Mouse (Mus musculus) lung, embryonic 15.5 days (tissue): ENCODE results near the gene Kdm2b. TPM values are rescaled to one million over a fixed set of nuclear protein-coding genes. Genes with fewer than 3 reads are reported as not detected.
"Not testable (repeated sequence)": the region's sequence is repeated elsewhere in the genome, so short reads cannot be mapped to it uniquely, and the experiment has no call there.

Experiments
- ATAC-seq: fragments of 200-750 bp; cut with Nextera tagmentation; 2 replicates; pipeline ENCODE4 v1.8.0; 2017; ENCODE audit warnings: moderate number of reproducible peaks, borderline replicate concordance; ENCODE audit not compliant: low FRiP score, low TSS enrichment; ENCODE audit errors: extremely low read depth
- H3K27ac ChIP-seq: fragments of 300-500 bp; sonication (generic); 2 replicates; pipeline ENCODE4 v1.5.1; 2015; ENCODE audit warnings: moderate library complexity, mild to moderate bottlenecking, inconsistent platforms
- H3K27me3 ChIP-seq: fragments of 300-500 bp; sonication (generic); 2 replicates; pipeline ENCODE4 v1.6.1; 2015; ENCODE audit warnings: inconsistent platforms
- H3K36me3 ChIP-seq: fragments of 300-500 bp; sonication (generic); 2 replicates; pipeline ENCODE4 v1.6.1; 2015; ENCODE audit warnings: inconsistent platforms
- H3K4me1 ChIP-seq: fragments of 300-500 bp; sonication (generic); 2 replicates; pipeline ENCODE4 v1.6.1; 2015; ENCODE audit warnings: inconsistent platforms
- H3K4me2 ChIP-seq: fragments of 300-500 bp; sonication (generic); 2 replicates; pipeline ENCODE4 v1.6.1; 2015; ENCODE audit warnings: inconsistent platforms, mild to moderate bottlenecking, moderate library complexity
- H3K4me3 ChIP-seq: fragments of 300-500 bp; sonication (generic); 2 replicates; pipeline ENCODE4 v1.5.1; 2015; ENCODE audit warnings: mild to moderate bottlenecking, inconsistent platforms
- H3K9ac ChIP-seq: fragments of 300-500 bp; sonication (generic); 2 replicates; pipeline ENCODE4 v1.6.1; 2015; ENCODE audit warnings: inconsistent platforms
- H3K9me3 ChIP-seq: fragments of 300-500 bp; sonication (generic); 2 replicates; pipeline ENCODE4 v1.6.1; 2016; ENCODE audit warnings: inconsistent platforms
- WGBS: fragments of 180-500 bp; shearing (Covaris S2); methylation state at CpG from one replicate; pipeline ENCODE4 v1.1.7; 2015; 5-methylcytosine and 5-hydroxymethylcytosine counted together
- polyA plus RNA-seq: library from polyadenylated mRNA; unstranded; fragments of >200 nt; fragmentation: Nextera tagmentation; extraction: Ambion mirVana; gene quantifications from 2 replicates; pipeline ENCODE4 v1.2.1, GENCODE M21; 2015

Kdm2b gene
- polyA plus RNA-seq, 1 experiment from 2014 or later = 38.1 TPM

GRCm38 (mm10) chr5:122989001-122989525 lies 560 bp downstream of the Kdm2b start:
- Histone ChIP-seq H3K9ac (peak overlapping the region; percentile 77), H3K27ac (peak overlapping the region; percentile 87), H3K4me1 (peaks cover 38% of the 10 kb centered on the region), H3K36me3 (no peaks in the 10 kb centered on the region), H3K27me3 (no peaks in the 10 kb centered on the region), H3K9me3 (no peaks in the 10 kb centered on the region), H3K4me3 (peak overlapping the region; percentile 77), H3K4me2 (peak overlapping the region; percentile 95)
- peak; percentile 29; the same call in 1 of the 2 replicates for ATAC-seq
- under 1% methylated on average over 35 of the region's 39 CpGs for WGBS

DNA sequence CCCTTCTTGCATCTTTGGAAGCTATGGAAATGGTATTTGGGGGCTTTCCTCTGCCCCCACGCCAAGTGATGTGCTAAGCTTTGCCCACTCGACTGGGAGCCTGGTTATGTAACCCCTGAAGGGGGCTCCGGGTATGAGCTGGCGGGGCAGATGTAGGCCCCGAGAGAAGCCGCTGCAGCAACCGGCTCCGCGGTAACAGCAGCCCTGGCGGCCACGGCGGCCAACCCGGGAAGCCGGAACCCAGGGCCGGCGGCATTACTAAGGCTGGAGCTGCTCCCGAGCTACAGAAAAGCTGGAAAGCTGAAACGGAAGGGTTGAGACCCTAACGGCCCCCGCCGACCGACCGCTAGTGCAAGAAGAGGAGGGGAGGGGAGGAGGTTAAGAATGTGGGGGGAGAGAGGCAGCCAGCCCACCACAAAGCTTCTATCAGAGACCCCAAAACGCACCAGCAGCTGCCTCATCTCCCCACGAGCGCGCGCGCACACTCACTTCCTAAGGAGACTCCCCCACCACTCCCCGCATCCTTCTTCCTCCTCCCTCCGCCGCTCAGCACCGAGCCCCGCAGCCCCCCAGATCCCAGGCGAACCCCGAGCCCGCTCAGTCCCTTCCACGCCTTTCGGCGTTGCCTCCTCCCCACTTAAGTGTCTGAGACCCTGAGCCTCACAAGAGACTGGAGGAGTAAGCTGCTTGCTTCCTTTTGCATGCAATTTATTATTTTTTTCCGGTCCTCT lies 1.4 kb downstream of the Kdm2b start:
- Histone ChIP-seq H3K4me2 (peak overlapping the region; percentile 95), H3K9me3 (no peaks in the 10 kb centered on the region), H3K4me3 (peak overlapping the region; percentile 77), H3K36me3 (no peaks in the 10 kb centered on the region), H3K4me1 (peaks cover 38% of the 10 kb centered on the region), H3K27ac (peak overlapping the region; percentile 87), H3K9ac (peak overlapping the region; percentile 77), H3K27me3 (no peaks in the 10 kb centered on the region)
- WGBS = under 1% methylated on average over 40 of the region's 41 CpGs
- ATAC-seq = peak; percentile 24; the same call in 1 of the 2 replicates

DNA sequence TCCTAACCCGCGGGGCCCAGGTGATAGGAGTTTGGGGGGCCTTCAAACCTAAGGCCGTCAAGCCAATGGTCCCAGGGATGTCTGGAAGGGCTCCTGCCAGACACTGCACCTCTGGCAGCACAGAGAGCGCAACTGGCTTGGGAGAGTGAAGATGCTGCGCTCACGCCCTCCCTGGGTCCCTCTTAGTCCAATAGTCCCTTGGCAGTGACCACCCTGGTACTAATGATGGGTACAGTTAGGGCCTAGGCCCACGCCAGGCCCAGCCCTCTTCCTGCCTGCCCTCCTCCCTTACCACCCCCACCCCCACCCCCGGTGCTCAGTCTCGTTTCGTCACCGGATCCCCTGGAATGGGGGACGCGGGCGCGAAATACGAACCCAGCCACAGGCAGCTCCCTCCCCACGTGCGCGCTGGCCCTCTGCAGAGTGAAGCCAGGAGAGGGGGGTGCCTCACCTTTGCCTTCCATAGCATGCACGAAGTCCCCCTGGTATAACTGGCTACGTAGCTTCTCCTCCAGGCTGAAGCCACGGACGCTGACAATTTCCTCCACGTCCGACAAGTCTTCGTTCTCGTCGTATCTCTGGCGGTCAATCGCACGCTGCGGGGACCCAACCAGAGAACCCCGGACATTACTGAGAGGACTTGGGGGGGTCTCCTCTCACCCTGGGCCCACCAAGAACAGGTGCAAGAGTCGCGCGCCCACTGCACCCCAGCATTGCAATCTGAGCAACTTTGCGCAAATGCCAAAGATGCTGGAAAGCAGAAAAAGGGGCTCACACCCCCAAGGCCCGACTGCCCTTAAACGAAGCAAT lies 2.2 kb downstream of the Kdm2b start:
- ATAC-seq = peak; percentile 35; the same call in 1 of the 2 replicates
- Histone ChIP-seq H3K9me3 (no peaks in the 10 kb centered on the region), H3K4me3 (peak overlapping the region; percentile 77), H3K4me1 (peaks cover 38% of the 10 kb centered on the region), H3K4me2 (peak overlapping the region; percentile 95), H3K9ac (peak overlapping the region; percentile 77), H3K36me3 (no peaks in the 10 kb centered on the region), H3K27me3 (no peaks in the 10 kb centered on the region), H3K27ac (peak overlapping the region; percentile 87)
- 5% methylated on average over 39 of the region's 39 CpGs for WGBS

DNA sequence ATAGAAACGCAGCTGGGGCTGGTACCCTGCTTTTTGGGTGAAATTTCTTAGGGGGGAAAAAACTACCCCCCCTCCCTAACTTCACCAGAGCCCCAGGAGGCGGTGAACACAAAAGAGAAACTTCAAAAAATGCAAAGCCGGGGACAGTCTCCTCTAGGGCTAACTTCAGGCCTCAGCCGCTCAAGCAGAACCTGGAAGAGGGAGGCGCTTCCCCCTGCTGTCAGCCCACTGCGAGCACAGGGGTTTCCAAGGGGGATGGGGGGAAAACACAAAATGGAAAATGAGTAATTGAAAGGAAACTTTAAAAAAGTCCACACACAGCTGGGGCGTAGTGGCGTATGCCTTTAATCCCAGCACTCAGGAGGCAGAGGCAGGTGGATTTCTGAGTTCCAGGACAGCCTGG lies 3.5 kb downstream of the Kdm2b start:
- Histone ChIP-seq H3K36me3 (no peaks in the 10 kb centered on the region), H3K4me2 (peak overlapping the region; percentile 95), H3K27ac (no peak overlapping the region), H3K9ac (no peak overlapping the region), H3K4me1 (peaks cover 34% of the 10 kb centered on the region), H3K4me3 (no peak overlapping the region), H3K9me3 (no peaks in the 10 kb centered on the region), H3K27me3 (no peaks in the 10 kb centered on the region)
- 50% methylated on average over 8 of the region's 8 CpGs for WGBS
- ATAC-seq = no peak

- Histone ChIP-seq H3K4me3 (no peak overlapping the region), H3K36me3 (no peaks in the 10 kb centered on the region), H3K9me3 (no peaks in the 10 kb centered on the region), H3K27me3 (no peaks in the 10 kb centered on the region), H3K9ac (no peak overlapping the region), H3K4me1 (peaks cover 26% of the 10 kb centered on the region), H3K27ac (no peak overlapping the region), H3K4me2 (no peak overlapping the region)
- WGBS = 74% methylated on average over 3 of the region's 3 CpGs
- no peak for ATAC-seq
These were observed 4.3 kb downstream of the Kdm2b start for GRCm38 (mm10) chr5:122985276-122985675.

DNA sequence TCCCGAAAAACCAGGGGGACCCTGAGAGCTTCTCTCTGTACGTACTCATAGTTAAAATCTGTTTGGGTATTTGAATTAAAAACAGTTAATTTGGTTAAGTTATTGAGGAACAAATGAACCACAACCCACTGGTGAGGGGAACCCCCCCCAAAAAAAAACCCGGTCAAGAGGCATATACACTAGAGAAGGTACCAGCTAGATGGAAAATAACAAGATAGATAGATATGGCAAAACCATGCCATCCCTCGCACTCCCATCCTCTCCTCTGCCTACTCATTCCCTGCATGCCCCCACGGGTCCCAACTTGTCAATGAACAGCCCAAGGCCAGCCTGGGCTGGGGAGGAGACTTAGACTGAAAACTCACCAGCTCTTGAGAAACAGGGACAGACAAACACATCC lies 5.1 kb downstream of the Kdm2b start:
- no peak overlapping the region for H3K9ac ChIP-seq
- no peak overlapping the region for H3K4me3 ChIP-seq
- H3K9me3 ChIP-seq = no peaks in the 10 kb centered on the region
- no peaks in the 10 kb centered on the region for H3K36me3 ChIP-seq
- no peaks in the 10 kb centered on the region for H3K27me3 ChIP-seq
- no peak overlapping the region for H3K4me2 ChIP-seq
- ATAC-seq = no peak
- peaks cover 20% of the 10 kb centered on the region for H3K4me1 ChIP-seq
- 88% methylated on average over 5 of the region's 5 CpGs for WGBS
- no peak overlapping the region for H3K27ac ChIP-seq

DNA sequence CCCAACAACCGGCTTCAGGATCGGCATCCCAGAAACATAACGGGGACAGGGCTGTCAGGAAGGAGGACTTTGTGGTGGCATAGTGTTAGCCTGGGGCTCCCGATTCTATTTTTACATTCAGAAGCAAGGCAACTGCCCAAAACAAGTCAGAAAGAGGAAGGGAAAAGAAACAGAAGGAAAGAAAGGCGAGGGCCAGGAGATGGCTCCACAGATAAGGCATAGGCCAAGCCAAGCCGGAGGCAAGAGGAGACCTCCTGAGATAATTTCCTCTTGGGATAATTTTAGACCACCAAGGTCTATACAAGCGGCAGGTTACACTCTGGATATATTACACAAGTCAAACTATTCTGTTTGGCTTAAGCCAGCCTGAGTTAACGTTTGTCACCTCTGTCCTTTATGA lies 10.7 kb downstream of the Kdm2b start:
- H3K27ac ChIP-seq = no peak overlapping the region
- H3K4me2 ChIP-seq = no peak overlapping the region
- 73% methylated on average over 8 of the region's 8 CpGs for WGBS
- no peaks in the 10 kb centered on the region for H3K27me3 ChIP-seq
- no peaks in the 10 kb centered on the region for H3K9me3 ChIP-seq
- H3K4me1 ChIP-seq = no peaks in the 10 kb centered on the region
- H3K36me3 ChIP-seq = no peaks in the 10 kb centered on the region
- H3K4me3 ChIP-seq = no peak overlapping the region
- H3K9ac ChIP-seq = no peak overlapping the region
- ATAC-seq = no peak

DNA sequence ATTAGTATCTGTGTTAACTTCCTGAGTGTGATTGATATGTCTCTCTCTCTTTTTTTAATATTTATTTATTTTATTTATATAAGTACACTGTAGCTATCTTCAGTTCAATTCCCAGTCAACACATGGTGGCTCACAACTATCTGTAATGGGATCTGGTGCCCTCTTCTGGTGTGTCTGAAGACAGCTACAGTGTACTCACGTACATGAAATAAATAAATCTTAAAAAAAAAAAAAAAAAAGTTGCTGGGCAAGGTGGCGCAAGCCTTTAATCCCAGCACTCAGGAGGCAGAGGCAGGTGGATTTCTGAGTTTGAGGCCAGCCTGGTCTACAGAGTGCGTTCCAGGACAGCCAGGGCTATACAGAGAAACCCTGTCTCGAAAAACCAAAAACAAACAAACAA lies 14.9 kb downstream of the Kdm2b start:
- not testable (repeated sequence) for H3K9ac ChIP-seq, H3K4me2 ChIP-seq, ATAC-seq, H3K36me3 ChIP-seq, H3K27ac ChIP-seq, H3K4me1 ChIP-seq, H3K9me3 ChIP-seq, H3K4me3 ChIP-seq, H3K27me3 ChIP-seq
- 88% methylated on average over 4 of the region's 4 CpGs for WGBS

DNA sequence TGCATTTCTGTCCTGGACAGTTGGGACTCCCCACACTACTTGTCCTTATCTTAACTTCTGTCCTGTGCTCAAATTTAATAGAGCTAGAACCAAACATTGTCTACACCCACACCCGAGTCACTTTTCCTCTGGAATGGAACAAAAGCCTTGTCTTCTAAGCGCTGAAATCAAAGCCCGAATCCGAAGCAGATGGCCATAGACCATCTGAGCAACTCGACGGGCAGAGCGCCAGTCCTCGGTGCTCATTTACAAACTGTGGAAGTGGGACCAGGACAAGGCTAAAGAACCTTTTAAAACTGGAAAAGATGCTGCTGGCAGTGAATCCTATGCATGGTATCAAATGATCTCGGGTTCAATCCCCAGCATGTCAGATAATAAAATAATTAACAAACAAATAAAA lies 17.5 kb downstream of the Kdm2b start:
- H3K4me1 ChIP-seq = no peaks in the 10 kb centered on the region
- H3K36me3 ChIP-seq = no peaks in the 10 kb centered on the region
- no peak for ATAC-seq
- H3K4me3 ChIP-seq = no peak overlapping the region
- no peaks in the 10 kb centered on the region for H3K27me3 ChIP-seq
- no peak overlapping the region for H3K27ac ChIP-seq
- no peak overlapping the region for H3K9ac ChIP-seq
- WGBS = 75% methylated on average over 9 of the region's 9 CpGs
- H3K9me3 ChIP-seq = no peaks in the 10 kb centered on the region
- H3K4me2 ChIP-seq = no peak overlapping the region

DNA sequence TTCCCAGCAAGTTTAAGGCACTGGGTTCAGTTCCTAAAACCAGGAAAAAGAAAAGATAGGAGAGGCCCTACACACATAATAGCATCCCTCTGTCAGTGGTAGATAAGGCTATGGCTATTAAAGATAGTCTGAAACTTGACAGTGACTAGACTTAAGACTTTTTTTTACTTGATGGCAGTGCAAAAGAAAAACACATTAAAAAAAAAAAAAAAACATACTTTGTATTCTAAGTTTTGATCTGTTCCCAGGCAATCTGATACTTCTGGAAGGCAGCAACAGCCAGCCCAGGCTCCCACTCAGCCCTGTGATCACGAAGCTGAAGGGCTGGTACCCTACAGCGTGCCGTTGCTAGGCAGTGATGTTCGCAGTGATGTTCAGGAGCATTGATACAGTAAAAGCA lies 18.2 kb downstream of the Kdm2b start:
- H3K4me1 ChIP-seq = no peaks in the 10 kb centered on the region
- H3K9me3 ChIP-seq = no peaks in the 10 kb centered on the region
- no peak overlapping the region for H3K9ac ChIP-seq
- no peaks in the 10 kb centered on the region for H3K36me3 ChIP-seq
- H3K27me3 ChIP-seq = no peaks in the 10 kb centered on the region
- no peak overlapping the region for H3K4me3 ChIP-seq
- no peak overlapping the region for H3K4me2 ChIP-seq
- ATAC-seq = no peak
- no peak overlapping the region for H3K27ac ChIP-seq
- 83% methylated on average over 4 of the region's 4 CpGs for WGBS

DNA sequence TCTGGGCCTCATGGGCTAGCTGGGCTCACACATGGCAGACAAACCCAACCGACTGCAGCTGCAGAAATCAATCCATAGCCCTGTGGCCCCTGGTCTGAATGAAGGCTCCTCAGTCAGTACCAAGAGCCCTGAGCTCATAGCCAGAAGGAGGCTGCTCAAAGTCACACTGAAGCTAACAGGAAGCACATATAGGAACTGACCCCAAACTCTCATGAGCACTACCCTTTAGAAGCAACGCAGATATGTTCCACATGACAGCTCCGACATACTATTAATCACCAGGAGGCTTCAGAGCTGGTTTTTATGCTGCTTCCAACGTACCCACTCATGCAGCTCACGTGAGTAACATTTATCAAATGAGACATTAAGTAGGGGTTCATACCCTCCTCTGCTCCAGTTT lies 19.6 kb downstream of the Kdm2b start:
- no peaks in the 10 kb centered on the region for H3K9me3 ChIP-seq
- WGBS = 70% methylated on average over 5 of the region's 5 CpGs
- no peak overlapping the region for H3K4me2 ChIP-seq

GRCm38 (mm10) chr5:122968322-122968721 lies 21.3 kb downstream of the Kdm2b start:
- no peak overlapping the region for H3K27ac ChIP-seq
- H3K4me1 ChIP-seq = 0 out of 2 replicates have a peak, but pooled peaks cover 3% of the 10 kb centered on the region
- no peak overlapping the region for H3K9ac ChIP-seq
- no peaks in the 10 kb centered on the region for H3K36me3 ChIP-seq
- 13% methylated on average over 4 of the region's 4 CpGs for WGBS
- ATAC-seq = no peak
- H3K4me2 ChIP-seq = no peak overlapping the region
- H3K9me3 ChIP-seq = no peaks in the 10 kb centered on the region
- H3K27me3 ChIP-seq = no peaks in the 10 kb centered on the region
- H3K4me3 ChIP-seq = no peak overlapping the region

More for the DNA sequence above, 19.6 kb downstream of the Kdm2b start:
- Histone ChIP-seq H3K4me3 (no peak overlapping the region), H3K36me3 (no peaks in the 10 kb centered on the region), H3K27me3 (no peaks in the 10 kb centered on the region), H3K4me1 (0 out of 2 replicates have a peak, but pooled peaks cover 3% of the 10 kb centered on the region), H3K27ac (no peak overlapping the region), H3K9ac (no peak overlapping the region)
- no peak for ATAC-seq
